Mouse (Mus musculus) spleen, adult 2 months (tissue): ENCODE results near the gene Dleu7. TPM values are rescaled to one million over a fixed set of nuclear protein-coding genes. Genes with fewer than 3 reads are reported as not detected.

Experiments used
- DNase-seq, 2 experiments: peaks; one replicate each; pipeline versions ENCODE4 v3.0.0 to v3.0.0-alpha.2; 2012 to 2021; ENCODE audit warnings: low spot score in 2 of 2, low read depth in 1 of 2
- H3K27ac ChIP-seq: fragments of 200-500 bp; 2 replicates; pipeline ENCODE4 v1.5.1; 2012; ENCODE audit warnings: low read length, inconsistent platforms; ENCODE audit not compliant: insufficient read depth
- H3K27me3 ChIP-seq: fragments of 200-500 bp; 2 replicates; pipeline ENCODE4 v1.6.1; 2012; ENCODE audit warnings: mild to moderate bottlenecking, moderate library complexity, low read length, inconsistent platforms; ENCODE audit not compliant: control insufficient read depth, insufficient read depth
- H3K36me3 ChIP-seq: fragments of 200-500 bp; 2 replicates; pipeline ENCODE4 v1.6.1; 2012; ENCODE audit warnings: mild to moderate bottlenecking, low read length, inconsistent platforms; ENCODE audit not compliant: control insufficient read depth, insufficient read depth
- H3K4me1 ChIP-seq: fragments of 200-500 bp; 2 replicates; pipeline ENCODE4 v1.6.1; 2011; ENCODE audit warnings: inconsistent platforms; ENCODE audit not compliant: control insufficient read depth, insufficient read depth, insufficient read length
- H3K4me3 ChIP-seq: fragments of 200-500 bp; 2 replicates; pipeline ENCODE4 v1.5.1; 2011; ENCODE audit warnings: mild to moderate bottlenecking, inconsistent platforms; ENCODE audit not compliant: insufficient read depth, insufficient read length; ENCODE audit errors: extremely low read depth
- CTCF ChIP-seq: fragments of 200-500 bp; IDR thresholded peaks from 2 replicates; pipeline ENCODE4 v1.5.1; 2011; ENCODE audit warnings: mild to moderate bottlenecking, inconsistent platforms; ENCODE audit not compliant: insufficient read depth, insufficient read length, insufficient replicate concordance; ENCODE audit errors: extremely low read depth
- POLR2A ChIP-seq: fragments of 200-500 bp; IDR thresholded peaks from 2 replicates; pipeline ENCODE4 v1.6.1; 2011; ENCODE audit warnings: low read depth, low read length, inconsistent platforms
- WGBS: fragments of 180-500 bp; shearing (Covaris S2); methylation state at CpG from one replicate; pipeline ENCODE4 v1.1.7; 2018; 5-methylcytosine and 5-hydroxymethylcytosine counted together
- polyA plus RNA-seq: library from polyadenylated mRNA; depleted of rRNA; stranded (reverse); fragments of >200 nt; gene quantifications from 2 replicates; pipeline ENCODE4 v1.2.3, GENCODE M21; 2012

Gene Dleu7
- polyA plus RNA-seq, 1 experiment = 0.09 TPM

DNA sequence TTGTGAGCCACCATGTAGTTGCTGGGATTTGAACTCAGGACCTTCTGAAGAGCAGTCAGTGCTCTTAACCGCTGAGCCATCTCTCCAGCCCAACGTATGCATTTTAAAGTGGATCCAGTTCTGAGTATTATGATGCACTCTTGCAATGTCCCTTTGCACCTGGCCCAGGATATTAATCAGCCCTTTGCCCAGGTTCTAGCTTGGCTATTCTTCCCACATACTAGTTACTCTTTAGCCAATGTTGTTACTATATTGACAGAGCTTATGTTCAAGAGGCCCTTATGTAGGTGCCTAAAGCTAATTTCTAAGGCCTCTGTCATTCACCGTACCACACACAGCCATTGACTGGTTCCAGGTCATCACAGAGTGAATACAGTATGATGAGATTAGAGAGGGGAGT, 4.1 kb downstream of the Dleu7 start:
- no peak overlapping the region for H3K27ac ChIP-seq
- WGBS = 92% methylated on average over 3 of the region's 3 CpGs
- no peak for DNase-seq

DNA sequence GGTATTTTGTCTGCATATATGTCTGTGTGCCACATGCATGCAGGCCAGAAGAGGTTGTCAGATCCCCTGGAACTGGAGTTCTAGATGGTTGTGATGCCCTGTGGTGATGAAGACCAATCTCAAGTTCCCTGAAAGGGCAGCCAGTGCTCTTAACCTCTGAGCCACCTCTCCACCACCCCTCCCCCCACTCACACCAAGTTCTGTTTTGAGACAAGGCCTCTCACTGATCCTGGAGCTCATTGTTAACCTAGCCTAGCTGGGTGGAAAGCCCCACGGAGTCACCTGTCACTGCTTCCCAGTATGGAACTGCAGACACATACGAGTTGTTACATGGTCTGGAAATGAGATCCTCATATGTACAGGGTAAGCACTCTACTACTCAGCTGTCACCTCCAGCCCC, 9.9 kb downstream of the Dleu7 start:
- WGBS = 82% methylated on average over 2 of the region's 2 CpGs
- Histone ChIP-seq H3K36me3 (no peaks in the 10 kb centered on the region), H3K4me3 (no peak overlapping the region), H3K27me3 (no peaks in the 10 kb centered on the region), H3K4me1 (no peaks in the 10 kb centered on the region), H3K27ac (no peak overlapping the region)
- TF ChIP-seq POLR2A (no peak), CTCF (no peak)
- DNase-seq = no peak

More for the DNA sequence above, 4.1 kb downstream of the Dleu7 start:
- Histone ChIP-seq H3K27me3 (peaks cover 5% of the 10 kb centered on the region; the same call in 1 of the 2 replicates), H3K4me3 (no peak overlapping the region), H3K4me1 (peaks cover 6% of the 10 kb centered on the region), H3K36me3 (no peaks in the 10 kb centered on the region)
- no peak for TF ChIP-seq POLR2A
- TF ChIP-seq CTCF = no peak

GRCm38 (mm10) chr14:62273604-62274003, 19.2 kb downstream of the Dleu7 start:
- Histone ChIP-seq H3K27ac (no peak overlapping the region), H3K27me3 (no peaks in the 10 kb centered on the region), H3K36me3 (no peaks in the 10 kb centered on the region), H3K4me1 (no peaks in the 10 kb centered on the region), H3K4me3 (no peak overlapping the region)
- no peak for DNase-seq
- TF ChIP-seq POLR2A (no peak), CTCF (no peak)
- 90% methylated on average over 3 of the region's 3 CpGs for WGBS

GRCm38 (mm10) chr14:62270698-62271396, 22.0 kb downstream of the Dleu7 start:
- no peaks in the 10 kb centered on the region for H3K27me3 ChIP-seq
- H3K4me3 ChIP-seq = no peak overlapping the region
- 87% methylated on average over 12 of the region's 12 CpGs for WGBS
- TF ChIP-seq POLR2A (no peak), CTCF (no peak)
- DNase-seq = no peak
- H3K4me1 ChIP-seq = no peaks in the 10 kb centered on the region
- H3K36me3 ChIP-seq = no peaks in the 10 kb centered on the region
- no peak overlapping the region for H3K27ac ChIP-seq

- Histone ChIP-seq H3K36me3 (no peaks in the 10 kb centered on the region), H3K27ac (no peak overlapping the region), H3K4me1 (no peaks in the 10 kb centered on the region), H3K4me3 (no peak overlapping the region), H3K27me3 (no peaks in the 10 kb centered on the region)
- DNase-seq = no peak
- WGBS = 65% methylated on average over 10 of the region's 10 CpGs
- TF ChIP-seq CTCF = no peak
Measured at GRCm38 (mm10) chr14:62258978-62259536, 33.8 kb downstream of the Dleu7 start.

DNA sequence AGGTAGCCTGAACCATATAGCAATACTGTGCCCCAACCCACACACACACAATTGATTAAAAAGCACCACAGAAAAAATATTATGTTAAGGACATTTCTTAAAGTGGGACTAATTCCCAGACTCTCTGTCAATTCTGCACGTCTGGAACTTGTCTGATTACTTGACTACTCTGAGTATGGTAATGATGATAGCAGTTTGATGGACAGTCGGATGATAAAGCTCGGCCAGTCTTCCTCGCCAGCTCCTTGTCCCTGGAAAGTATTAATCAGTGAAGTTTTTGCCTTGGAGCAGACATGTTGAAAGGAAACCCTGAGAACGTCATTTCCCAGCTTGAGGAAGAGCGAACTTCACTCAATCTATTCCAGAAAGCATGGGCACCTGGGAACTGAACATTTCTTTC, 34.7 kb downstream of the Dleu7 start:
- DNase-seq = no peak
- Histone ChIP-seq H3K4me1 (no peaks in the 10 kb centered on the region), H3K36me3 (no peaks in the 10 kb centered on the region), H3K27ac (no peak overlapping the region), H3K4me3 (no peak overlapping the region), H3K27me3 (no peaks in the 10 kb centered on the region)
- 84% methylated on average over 6 of the region's 6 CpGs for WGBS
- TF ChIP-seq POLR2A (no peak), CTCF (no peak)

GRCm38 (mm10) chr14:62256066-62256465, 36.8 kb downstream of the Dleu7 start:
- H3K4me1 ChIP-seq = no peaks in the 10 kb centered on the region
- H3K27ac ChIP-seq = no peak overlapping the region
- no peak overlapping the region for H3K4me3 ChIP-seq
- H3K36me3 ChIP-seq = no peaks in the 10 kb centered on the region
- H3K27me3 ChIP-seq = no peaks in the 10 kb centered on the region
- WGBS = 85% methylated on average over 5 of the region's 5 CpGs
- TF ChIP-seq CTCF (no peak), POLR2A (no peak)
- DNase-seq = no peak
